Mouse (Mus musculus) spleen, adult 12 weeks (tissue): ENCODE data around the gene Ctso.

Experiments
- DNase-seq: peaks from one replicate; pipeline ENCODE4 v3.0.0; 2022; ENCODE audit warnings: low spot score

Ctso gene

DNA sequence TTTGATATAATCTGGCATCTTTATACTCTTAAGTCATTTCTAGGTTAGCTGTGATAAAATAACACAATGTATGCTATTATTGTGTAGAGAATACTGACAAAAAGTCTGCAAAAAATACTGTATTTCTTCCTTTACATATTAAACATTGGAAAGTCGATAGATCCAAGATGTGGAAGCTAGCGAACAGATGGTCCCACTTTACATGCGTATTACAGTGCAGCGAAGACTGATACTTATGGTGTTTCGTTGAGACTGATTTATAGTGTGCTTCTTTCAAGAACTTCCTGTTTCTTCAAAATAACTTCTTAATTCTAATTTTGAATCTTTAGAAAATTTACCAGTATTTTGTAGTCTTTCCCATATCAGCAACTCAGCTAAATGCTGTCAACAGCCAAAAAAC is 25.1 kb downstream of the Ctso start:
- DNase-seq = no peak

- DNase-seq = no peak
Measured at GRCm38 (mm10) chr3:81961336-81961735, 28.9 kb downstream of the Ctso start.

GRCm38 (mm10) chr3:81963768-81964167 is 31.4 kb downstream of the Ctso start:
- DNase-seq = no peak

GRCm38 (mm10) chr3:81964596-81964995 is 32.2 kb downstream of the Ctso start:
- DNase-seq = no peak

GRCm38 (mm10) chr3:81975607-81976006 is 43.2 kb downstream of the Ctso start:
- DNase-seq = no peak

GRCm38 (mm10) chr3:81976102-81976501 is 43.7 kb downstream of the Ctso start, which contains the start of gene Tdo2:
TSS of gene Tdo2 (minus strand) at chr3:81976202.
- no peak for DNase-seq

- DNase-seq = no peak
Measured at GRCm38 (mm10) chr3:81981576-81981975, 49.2 kb downstream of the Ctso start.

DNA sequence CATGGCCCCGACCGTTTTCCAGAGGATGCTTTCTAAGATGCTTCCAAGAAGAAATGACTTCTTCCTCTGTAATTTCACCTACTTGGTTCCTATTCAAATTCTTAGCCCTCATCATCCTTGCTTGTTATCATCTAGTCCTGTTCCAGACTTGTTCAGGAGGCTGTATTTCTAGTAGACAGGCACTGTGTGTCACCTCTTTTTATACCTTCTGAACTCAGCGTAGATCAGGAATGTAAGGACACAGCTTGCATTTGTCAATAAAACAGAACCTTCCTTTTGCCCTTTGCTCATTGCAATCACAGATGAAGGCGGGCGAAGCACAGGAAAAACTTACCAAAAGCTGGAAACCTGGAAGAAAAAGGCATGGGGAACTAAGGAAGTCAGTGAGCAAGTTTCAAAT is 49.6 kb downstream of the Ctso start, which contains the start of gene Asic5:
TSS of gene Asic5 (plus strand) at position 301 of the 400 bp plus-strand sequence.
- DNase-seq = no peak

GRCm38 (mm10) chr3:81983120-81983895 is 50.9 kb downstream of the Ctso start:
- no peak for DNase-seq

DNA sequence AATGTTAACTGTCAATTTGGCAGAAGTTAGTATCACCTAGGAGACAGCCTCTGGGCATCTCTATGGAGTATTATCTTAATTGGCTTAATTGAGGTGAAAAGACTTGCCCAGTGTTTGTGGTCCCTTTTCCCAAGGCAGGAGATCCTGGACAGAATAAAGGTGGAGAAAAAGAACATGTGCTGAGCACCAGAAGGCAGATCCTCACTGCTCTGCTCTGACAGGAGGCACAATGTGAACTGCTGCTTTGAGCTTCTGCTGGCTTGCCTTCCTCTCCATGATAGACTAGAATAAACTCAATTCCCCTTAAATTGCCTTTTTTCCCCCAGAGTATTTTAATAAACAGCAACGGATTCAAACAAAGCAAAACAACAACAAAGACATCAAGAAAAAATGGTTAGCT is 52.7 kb downstream of the Ctso start:
- DNase-seq = no peak

GRCm38 (mm10) chr3:81986103-81986502 is 53.7 kb downstream of the Ctso start:
- DNase-seq = no peak

- DNase-seq = no peak
Measured at GRCm38 (mm10) chr3:81987628-81988027, 55.2 kb downstream of the Ctso start.

GRCm38 (mm10) chr3:81989692-81990141 is 57.3 kb downstream of the Ctso start:
- DNase-seq = no peak

DNA sequence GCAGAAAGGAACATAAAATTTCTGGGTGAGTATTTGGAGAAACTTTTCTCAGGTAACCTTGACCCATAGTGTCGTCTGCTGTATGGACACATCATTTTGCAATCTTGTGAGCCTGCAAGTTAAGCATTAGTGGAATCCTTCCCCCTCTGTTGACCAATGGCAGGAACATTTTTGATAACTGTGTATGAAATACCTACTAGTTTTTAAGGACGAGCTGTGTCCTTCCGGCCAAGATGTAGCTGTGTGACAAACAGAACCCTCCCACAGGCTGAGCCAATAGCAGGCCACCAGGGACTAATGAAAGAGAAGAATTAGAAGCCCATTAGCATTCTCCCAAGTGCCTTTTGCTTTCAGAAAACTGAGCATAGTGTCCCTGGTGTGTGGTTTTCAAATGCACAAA is 58.1 kb downstream of the Ctso start:
- DNase-seq = no peak

DNA sequence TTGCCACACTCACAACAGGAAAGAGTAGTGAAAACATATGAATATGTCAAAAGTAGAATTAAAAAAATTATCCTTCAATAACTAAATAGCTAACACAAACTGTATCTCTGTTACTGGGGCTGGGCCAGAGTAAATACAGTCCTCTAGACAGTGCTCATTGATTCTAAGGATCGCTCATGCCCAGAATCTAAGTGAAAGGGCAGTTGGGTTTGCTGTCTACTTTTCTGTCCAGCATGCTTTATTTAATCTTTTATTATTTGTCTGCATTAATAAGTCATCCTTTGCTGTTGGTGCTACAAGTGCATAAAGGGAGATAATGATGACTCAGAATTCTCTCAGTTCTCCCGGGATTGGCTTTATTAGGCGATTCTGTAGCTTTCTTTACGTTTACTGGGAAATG is 63.0 kb downstream of the Ctso start:
- DNase-seq = no peak

- DNase-seq = no peak
Measured at GRCm38 (mm10) chr3:81995988-81996387, 63.6 kb downstream of the Ctso start.
